Mouse (Mus musculus) stomach, adult 2 months (tissue): Measurements from ENCODE around the gene Nt5e. TPM values are rescaled to one million over a fixed set of nuclear protein-coding genes. Genes with fewer than 3 reads are reported as not detected.

Experiments
- polyA plus RNA-seq: library from polyadenylated mRNA; depleted of rRNA; stranded (reverse); fragments of >200 nt; gene quantifications from 2 replicates; pipeline ENCODE4 v1.2.3, GENCODE M21; 2012; rRNA removed

The Nt5e gene
- 9.3 and 14.0 TPM in 2 replicates for polyA plus RNA-seq

DNA sequence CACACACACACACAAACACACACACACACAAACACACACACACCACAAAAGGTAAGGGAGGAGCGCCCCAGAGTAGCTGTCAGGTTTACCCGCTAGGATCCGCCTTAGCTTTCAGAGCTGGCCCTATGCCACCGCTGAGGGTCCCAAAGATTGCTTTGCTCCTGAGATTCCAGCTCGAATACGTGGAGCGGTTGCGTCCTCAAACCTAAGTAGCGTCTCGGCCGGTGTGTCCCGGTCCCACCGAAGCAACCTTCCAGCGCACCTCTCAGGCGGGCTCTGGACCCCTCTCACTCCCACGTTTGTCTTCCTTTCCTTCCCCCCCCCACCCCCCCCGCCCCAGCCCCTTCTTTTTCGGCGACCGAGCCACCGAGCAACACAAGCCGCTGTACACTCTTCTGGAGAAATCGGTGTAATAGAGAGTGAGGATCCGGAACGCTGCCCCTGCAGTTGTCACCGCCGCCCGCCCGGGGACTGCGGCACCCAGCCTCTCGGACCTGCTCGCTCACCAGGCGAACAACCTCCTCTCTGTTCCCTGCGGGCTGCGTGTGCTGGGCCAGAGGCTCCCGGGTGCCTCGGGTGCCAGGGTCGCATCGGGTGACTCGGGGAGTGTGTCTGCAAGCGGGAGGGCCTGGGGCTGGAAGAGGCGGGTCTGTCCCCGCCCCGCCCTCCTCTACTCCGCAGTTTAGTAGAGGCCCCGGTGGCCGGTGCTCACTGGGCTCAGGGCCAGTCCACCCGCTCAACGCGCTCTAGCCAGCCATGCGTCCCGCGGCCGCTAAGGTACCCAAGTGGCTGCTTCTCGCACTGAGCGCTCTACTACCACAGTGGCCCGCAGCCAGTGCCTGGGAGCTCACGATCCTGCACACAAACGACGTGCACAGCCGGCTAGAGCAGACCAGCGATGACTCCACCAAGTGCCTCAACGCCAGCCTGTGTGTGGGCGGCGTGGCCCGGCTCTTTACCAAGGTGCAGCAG lies at the start of gene Nt5e:
Gene Nt5e, plus strand, starts transcription at position 268 of the 972 bp plus-strand sequence.

Other genes starting within 250 kb of the Nt5e start
- gene Snx14, start 111.8 kb downstream of the Nt5e start, polyA plus RNA-seq, result 4.1 and 4.5 TPM in 2 replicates
- not detected in 2 replicates for gene Gm20537, start 129.4 kb downstream of the Nt5e start, polyA plus RNA-seq
- 1.7 and 2.3 TPM in 2 replicates for gene Syncrip, start 155.4 kb downstream of the Nt5e start, polyA plus RNA-seq
- 0.73 and 1.0 TPM in 2 replicates for gene Zfp949, start 220.8 kb downstream of the Nt5e start, polyA plus RNA-seq